Mouse (Mus musculus) limb, embryonic 12.5 days (tissue): ENCODE data around the gene Dalrd3. TPM values are rescaled to one million over a fixed set of nuclear protein-coding genes. Genes with fewer than 3 reads are reported as not detected.

Source experiments
- ATAC-seq: fragments of 200-750 bp; cut with Nextera tagmentation; 2 replicates; pipeline ENCODE4 v1.8.0; 2017; ENCODE audit warnings: low read depth, moderate TSS enrichment; ENCODE audit not compliant: insufficient number of reproducible peaks, insufficient read depth, low FRiP score, low TSS enrichment
- H3K27ac ChIP-seq: fragments of 300-500 bp; sonication (generic); 2 replicates; pipeline ENCODE4 v1.5.1; 2016; ENCODE audit warnings: mild to moderate bottlenecking, moderate library complexity
- H3K27me3 ChIP-seq: fragments of 300-500 bp; sonication (generic); 2 replicates; pipeline ENCODE4 v1.6.1; 2016; ENCODE audit warnings: mild to moderate bottlenecking, moderate library complexity
- H3K36me3 ChIP-seq: fragments of 300-500 bp; sonication (generic); 2 replicates; pipeline ENCODE4 v1.6.1; 2016; ENCODE audit warnings: mild to moderate bottlenecking, moderate library complexity
- H3K4me1 ChIP-seq: fragments of 300-500 bp; sonication (generic); replicated peaks from 2 replicates; pipeline ENCODE4 v1.6.1; 2016
- H3K4me2 ChIP-seq: fragments of 300-500 bp; sonication (generic); 2 replicates; pipeline ENCODE4 v1.6.1; 2016; ENCODE audit warnings: mild to moderate bottlenecking, moderate library complexity
- H3K4me3 ChIP-seq: fragments of 300-500 bp; sonication (generic); replicated peaks from 2 replicates; pipeline ENCODE4 v1.5.1; 2016; ENCODE audit warnings: mild to moderate bottlenecking
- H3K9ac ChIP-seq: fragments of 300-500 bp; sonication (generic); replicated peaks from 2 replicates; pipeline ENCODE4 v1.6.1; 2016; ENCODE audit warnings: mild to moderate bottlenecking, moderate library complexity
- H3K9me3 ChIP-seq: fragments of 300-500 bp; sonication (generic); 2 replicates; pipeline ENCODE4 v1.6.1; 2016; ENCODE audit warnings: mild to moderate bottlenecking, moderate library complexity
- WGBS: fragments of 180-500 bp; shearing (Covaris S2); methylation state at CpG from one replicate; pipeline ENCODE4 v1.1.7; 2016; 5-methylcytosine and 5-hydroxymethylcytosine counted together
- polyA plus RNA-seq: library from polyadenylated mRNA; unstranded; fragments of >200 nt; fragmentation: Nextera tagmentation; extraction: Ambion mirVana; gene quantifications from 2 replicates; pipeline ENCODE4 v1.2.1, GENCODE M21; 2016

Gene Dalrd3
- polyA plus RNA-seq, result 197 and 230 TPM in 2 replicates

DNA sequence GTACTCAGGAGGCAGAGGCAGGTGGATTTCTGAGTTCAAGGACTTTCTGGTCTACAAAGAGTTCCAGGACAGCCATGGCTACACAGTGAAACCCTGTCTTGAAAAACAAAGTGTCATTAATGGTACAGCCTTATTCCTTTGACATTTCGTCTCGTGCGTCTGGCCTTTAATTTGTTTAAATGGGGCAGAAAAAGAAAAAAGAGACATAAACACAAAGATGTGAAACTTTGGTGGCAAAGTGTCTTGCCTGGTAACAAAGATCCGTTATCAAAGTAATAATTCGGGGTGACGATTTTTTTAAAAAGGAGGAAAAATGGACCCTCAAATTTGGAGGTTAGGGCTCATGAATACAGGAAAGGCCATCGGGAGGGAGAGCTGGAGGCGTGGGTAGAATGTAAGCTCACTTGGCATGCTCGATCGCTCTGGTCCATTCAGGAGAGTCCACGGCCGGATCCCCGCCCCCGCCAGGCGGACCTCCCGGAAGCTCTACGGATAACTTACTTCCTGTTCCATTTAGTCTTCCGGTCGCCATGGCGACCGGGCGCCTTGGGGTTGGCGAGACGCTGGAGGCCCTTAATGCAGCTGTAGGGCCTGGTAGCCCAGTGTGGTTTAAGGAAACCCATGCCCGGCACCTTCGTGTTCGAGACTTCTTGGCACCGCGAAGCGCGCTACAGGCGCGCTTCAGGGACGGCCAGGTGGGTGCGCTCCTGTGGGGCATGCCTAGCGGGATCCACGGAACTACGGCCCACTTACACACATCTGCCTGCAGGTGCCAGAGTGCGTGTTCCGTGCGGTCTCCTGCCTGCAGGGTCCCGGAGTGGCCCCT, at the start of gene Dalrd3:
Gene Dalrd3, plus strand, starts transcription at position 506 of the 826 bp plus-strand sequence.
- Histone ChIP-seq H3K4me2 (peak within 1 kb of the TSS; percentile 98), H3K9me3 (no peaks in the 10 kb centered on the region), H3K4me1 (peaks cover 47% of the 10 kb centered on the region), H3K4me3 (peak within 1 kb of the TSS; percentile 64), H3K27ac (peak within 1 kb of the TSS; percentile 80), H3K27me3 (no peaks in the 10 kb centered on the region), H3K9ac (peak within 1 kb of the TSS; percentile 57), H3K36me3 (peaks cover 55% of the 10 kb centered on the region)
- ATAC-seq, result peak; percentile 60
- 7% methylated on average over 42 of the region's 42 CpGs for WGBS

DNA sequence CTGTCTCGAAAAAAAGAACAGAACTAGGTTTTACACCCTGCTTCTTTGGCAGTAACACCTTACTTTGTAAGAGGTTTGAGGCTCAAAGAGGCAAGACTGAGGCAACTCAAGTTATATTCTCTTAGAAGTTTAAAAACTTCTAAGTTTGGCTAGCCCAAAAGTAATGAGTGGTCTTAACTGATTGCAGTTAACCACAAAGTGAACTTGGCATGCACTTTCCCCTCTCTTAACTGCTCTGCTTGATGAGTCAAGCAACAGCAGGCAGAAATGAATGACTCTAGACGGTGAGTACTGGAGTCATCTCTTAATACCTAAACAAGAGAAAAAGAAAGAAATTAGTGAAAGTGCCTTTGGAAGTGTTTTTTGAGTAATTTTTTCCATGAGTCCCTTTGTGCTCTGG, 48.1 kb upstream of the Dalrd3 start:
- WGBS, result 88% methylated on average over 2 of the region's 2 CpGs

DNA sequence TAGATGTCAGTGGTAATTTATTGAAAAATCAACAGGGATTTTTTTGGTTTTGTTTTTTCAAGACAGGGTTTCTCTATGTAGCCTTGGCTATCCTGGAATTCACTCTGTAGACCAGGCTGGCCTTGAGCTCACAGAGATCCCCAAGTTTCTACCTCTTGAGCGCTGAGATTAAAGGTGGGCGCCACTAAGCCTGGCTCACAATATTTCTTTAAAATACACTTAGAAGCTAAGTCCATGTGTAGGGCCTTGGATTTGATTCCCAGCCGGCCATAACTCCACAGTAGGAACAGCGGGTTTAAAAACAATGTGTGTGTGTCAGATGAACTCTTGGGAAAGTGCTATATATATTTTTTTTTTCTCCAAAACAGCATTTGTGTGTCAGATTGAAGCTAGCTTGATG, 46.3 kb upstream of the Dalrd3 start:
- Histone ChIP-seq H3K4me2 (no peak overlapping the region), H3K4me3 (no peak overlapping the region), H3K9me3 (no peaks in the 10 kb centered on the region), H3K9ac (no peak overlapping the region), H3K27ac (no peak overlapping the region), H3K27me3 (no peaks in the 10 kb centered on the region), H3K36me3 (peaks cover 33% of the 10 kb centered on the region), H3K4me1 (peaks cover 15% of the 10 kb centered on the region)
- ATAC-seq, result no peak
- 96% methylated on average over 4 of the region's 4 CpGs for WGBS

More for the DNA sequence above, 48.1 kb upstream of the Dalrd3 start:
- Histone ChIP-seq H3K4me3 (no peak overlapping the region), H3K4me2 (no peak overlapping the region), H3K9ac (no peak overlapping the region), H3K27ac (no peak overlapping the region), H3K4me1 (peaks cover 15% of the 10 kb centered on the region), H3K27me3 (no peaks in the 10 kb centered on the region), H3K9me3 (no peaks in the 10 kb centered on the region), H3K36me3 (peaks cover 27% of the 10 kb centered on the region; the same call in 1 of the 2 replicates)
- no peak for ATAC-seq

DNA sequence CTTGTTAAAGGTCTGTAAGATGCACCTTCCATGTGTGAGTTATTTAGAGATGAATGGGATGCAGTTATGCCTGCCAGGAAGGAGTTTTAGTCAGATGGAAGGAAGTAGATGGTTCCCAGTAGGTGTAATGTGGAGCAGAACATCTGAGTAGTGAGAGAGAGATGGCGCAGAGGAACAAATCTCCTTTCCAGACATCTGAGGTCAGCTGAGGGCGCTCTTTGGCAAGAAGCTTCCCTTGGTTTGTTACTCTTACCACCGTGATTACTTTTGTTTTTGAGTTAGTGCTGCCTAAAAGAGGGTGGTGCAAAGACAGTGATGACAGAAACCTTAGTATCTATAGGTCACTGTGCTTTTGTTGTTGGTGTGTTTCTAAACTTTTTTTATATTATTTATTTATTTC, 44.3 kb upstream of the Dalrd3 start:
- Histone ChIP-seq H3K4me3 (no peak overlapping the region), H3K36me3 (peaks cover 48% of the 10 kb centered on the region), H3K27ac (no peak overlapping the region), H3K9me3 (no peaks in the 10 kb centered on the region), H3K9ac (no peak overlapping the region), H3K27me3 (no peaks in the 10 kb centered on the region), H3K4me2 (no peak overlapping the region), H3K4me1 (no peaks in the 10 kb centered on the region)
- no peak for ATAC-seq
- WGBS, result 89% methylated on average over 3 of the region's 3 CpGs

DNA sequence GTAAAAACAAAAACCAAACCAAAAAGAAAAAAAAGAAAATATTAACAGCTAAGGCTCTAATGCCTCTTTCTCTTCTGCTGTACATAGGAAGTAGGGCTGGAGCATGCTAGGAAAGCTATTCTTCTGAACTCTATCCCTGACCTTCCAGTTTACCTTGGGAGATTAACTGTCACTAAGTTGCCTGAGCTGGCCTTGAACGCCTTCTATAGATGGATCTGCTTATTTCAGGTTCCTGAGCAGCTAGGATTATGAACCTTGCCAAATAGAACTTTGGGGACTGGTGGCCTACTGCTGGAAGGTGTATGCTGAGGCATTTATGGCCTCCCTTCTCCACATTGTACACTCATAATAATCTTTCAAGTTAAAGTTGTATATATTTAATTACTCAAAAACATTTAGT, 38.7 kb upstream of the Dalrd3 start:
- Histone ChIP-seq H3K27me3 (no peaks in the 10 kb centered on the region), H3K9ac (no peak overlapping the region), H3K4me1 (no peaks in the 10 kb centered on the region), H3K9me3 (no peaks in the 10 kb centered on the region), H3K4me3 (no peak overlapping the region), H3K27ac (no peak overlapping the region), H3K36me3 (peaks cover 82% of the 10 kb centered on the region), H3K4me2 (no peak overlapping the region)
- 88% methylated on average over 1 of the region's 1 CpGs for WGBS
- ATAC-seq, result no peak

DNA sequence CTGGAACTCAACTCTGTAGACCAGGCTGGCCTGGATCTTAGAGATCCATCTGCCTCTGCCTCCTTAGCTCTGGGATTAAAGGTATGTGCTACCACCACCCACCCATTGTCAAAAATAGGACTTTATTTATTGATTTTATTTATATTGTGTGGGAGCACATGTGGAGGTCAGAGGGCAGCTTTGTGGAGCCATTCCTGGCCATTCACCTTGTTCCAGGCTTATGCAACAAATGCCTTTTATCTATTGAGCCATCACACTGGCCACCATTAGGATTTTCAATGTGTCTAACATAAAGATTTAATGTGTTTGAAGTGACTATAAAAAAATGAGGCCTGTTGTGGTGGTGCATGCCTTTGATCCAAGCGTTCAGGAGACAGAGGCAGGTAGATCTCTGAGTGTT, 38.2 kb upstream of the Dalrd3 start:
- WGBS, result 88% methylated on average over 1 of the region's 1 CpGs
- Histone ChIP-seq H3K9me3 (no peaks in the 10 kb centered on the region), H3K36me3 (peaks cover 87% of the 10 kb centered on the region)

DNA sequence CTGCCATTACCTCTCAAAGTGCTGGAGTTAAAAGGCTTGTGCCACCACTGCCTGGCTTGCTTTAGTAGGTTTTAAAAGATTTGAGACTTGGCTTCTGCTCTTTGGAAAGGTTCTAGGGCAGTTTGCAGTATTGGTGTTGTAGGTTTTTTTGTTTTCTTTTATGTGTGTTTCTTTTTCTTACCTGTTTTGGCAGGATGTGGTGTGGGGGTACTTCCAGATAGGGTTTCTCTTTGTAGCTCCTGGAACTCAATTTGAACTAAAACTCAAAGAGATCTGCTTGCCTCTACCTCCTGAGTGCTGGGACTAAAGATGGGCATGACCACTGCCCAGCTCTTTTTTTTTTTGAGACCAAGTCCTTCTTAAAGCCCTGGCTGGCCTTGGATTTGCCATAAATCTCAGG, 28.8 kb upstream of the Dalrd3 start:
- H3K27ac ChIP-seq, result no peak overlapping the region
- H3K4me1 ChIP-seq, result no peaks in the 10 kb centered on the region
- H3K9me3 ChIP-seq, result no peaks in the 10 kb centered on the region
- ATAC-seq, result no peak
- peaks cover 93% of the 10 kb centered on the region for H3K36me3 ChIP-seq
- H3K27me3 ChIP-seq, result no peaks in the 10 kb centered on the region
- no peak overlapping the region for H3K9ac ChIP-seq
- no peak overlapping the region for H3K4me2 ChIP-seq
- H3K4me3 ChIP-seq, result no peak overlapping the region

More for the DNA sequence above, 38.2 kb upstream of the Dalrd3 start:
- Histone ChIP-seq H3K9ac (no peak overlapping the region), H3K4me3 (no peak overlapping the region), H3K4me2 (no peak overlapping the region), H3K27me3 (no peaks in the 10 kb centered on the region), H3K4me1 (no peaks in the 10 kb centered on the region), H3K27ac (no peak overlapping the region)
- no peak for ATAC-seq

DNA sequence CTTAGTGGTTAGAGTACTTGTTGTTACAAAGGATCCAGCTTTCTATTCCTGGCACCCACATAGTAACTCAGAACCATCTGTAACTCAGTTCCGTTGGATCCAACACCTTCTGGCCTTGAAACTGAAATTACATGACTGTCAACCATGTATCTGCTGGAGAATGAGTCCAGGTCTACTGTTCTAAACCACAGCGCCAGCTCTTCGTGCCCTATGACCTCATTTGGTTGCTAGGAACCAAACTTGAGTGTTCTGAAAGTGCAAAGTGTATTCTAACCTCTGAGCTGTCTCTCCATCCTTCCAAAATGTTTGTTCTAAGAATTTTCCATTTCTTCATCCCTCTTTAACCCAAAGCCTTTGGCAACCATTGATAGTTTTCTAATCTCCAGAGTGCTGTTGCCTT, 23.7 kb upstream of the Dalrd3 start:
- Histone ChIP-seq H3K27ac (no peak overlapping the region), H3K36me3 (peaks cover 94% of the 10 kb centered on the region), H3K9ac (no peak overlapping the region), H3K4me2 (no peak overlapping the region), H3K4me3 (no peak overlapping the region), H3K27me3 (no peaks in the 10 kb centered on the region), H3K9me3 (no peaks in the 10 kb centered on the region), H3K4me1 (no peaks in the 10 kb centered on the region)
- 93% methylated on average over 3 of the region's 3 CpGs for WGBS
- ATAC-seq, result no peak

DNA sequence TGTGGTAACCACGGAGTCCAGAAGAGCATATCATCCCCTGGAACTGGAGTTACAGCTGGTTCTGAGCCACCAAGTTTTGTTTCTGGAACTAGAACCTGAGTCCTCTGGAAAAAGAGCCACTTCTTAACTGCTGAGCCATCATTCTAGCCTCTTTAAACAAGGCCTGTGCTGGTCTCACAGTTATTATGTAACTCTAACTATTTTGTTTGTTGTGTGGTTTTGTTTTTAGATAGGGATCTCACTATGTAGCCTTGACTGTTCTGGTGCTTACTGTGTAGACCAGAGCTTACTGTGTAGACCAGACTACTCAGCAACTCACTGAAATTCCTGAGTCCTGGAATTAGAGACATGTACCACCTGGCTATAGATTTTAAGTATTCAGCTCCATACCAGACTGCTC, 22.8 kb upstream of the Dalrd3 start:
- no peaks in the 10 kb centered on the region for H3K9me3 ChIP-seq
- H3K9ac ChIP-seq, result no peak overlapping the region
- no peak overlapping the region for H3K27ac ChIP-seq
- no peak overlapping the region for H3K4me2 ChIP-seq
- H3K4me1 ChIP-seq, result no peaks in the 10 kb centered on the region
- no peak overlapping the region for H3K4me3 ChIP-seq
- H3K27me3 ChIP-seq, result no peaks in the 10 kb centered on the region
- H3K36me3 ChIP-seq, result peaks cover 93% of the 10 kb centered on the region
- 97% methylated on average over 1 of the region's 1 CpGs for WGBS
- no peak for ATAC-seq

DNA sequence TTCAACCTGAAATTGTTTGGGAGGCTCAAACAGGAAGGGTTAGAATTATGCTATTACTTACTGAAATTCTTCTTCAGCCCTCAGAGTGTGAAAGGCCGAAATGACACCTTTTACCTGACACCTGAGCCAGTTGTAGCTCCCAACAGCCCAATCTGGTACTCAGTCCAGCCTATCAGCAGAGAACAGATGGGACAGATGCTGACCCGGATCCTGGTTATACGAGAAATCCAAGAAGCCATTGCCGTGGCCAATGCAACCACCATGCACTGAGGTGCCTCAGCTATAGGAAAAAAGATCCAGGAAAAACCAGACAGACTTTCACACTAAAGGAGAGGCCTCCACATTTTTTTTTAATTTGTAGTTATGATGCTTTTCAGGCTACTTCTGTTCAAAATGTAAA, 10.5 kb upstream of the Dalrd3 start:
- ATAC-seq, result no peak
- WGBS, result 91% methylated on average over 4 of the region's 4 CpGs
- H3K4me3 ChIP-seq, result no peak overlapping the region
- H3K27ac ChIP-seq, result 0 out of 2 replicates have a peak overlapping the region, but pooled peaks have one; percentile 7
- peaks cover 9% of the 10 kb centered on the region for H3K4me1 ChIP-seq
- no peaks in the 10 kb centered on the region for H3K9me3 ChIP-seq
- peaks cover 83% of the 10 kb centered on the region for H3K36me3 ChIP-seq
- H3K27me3 ChIP-seq, result no peaks in the 10 kb centered on the region
- H3K9ac ChIP-seq, result no peak overlapping the region
- H3K4me2 ChIP-seq, result no peak overlapping the region

DNA sequence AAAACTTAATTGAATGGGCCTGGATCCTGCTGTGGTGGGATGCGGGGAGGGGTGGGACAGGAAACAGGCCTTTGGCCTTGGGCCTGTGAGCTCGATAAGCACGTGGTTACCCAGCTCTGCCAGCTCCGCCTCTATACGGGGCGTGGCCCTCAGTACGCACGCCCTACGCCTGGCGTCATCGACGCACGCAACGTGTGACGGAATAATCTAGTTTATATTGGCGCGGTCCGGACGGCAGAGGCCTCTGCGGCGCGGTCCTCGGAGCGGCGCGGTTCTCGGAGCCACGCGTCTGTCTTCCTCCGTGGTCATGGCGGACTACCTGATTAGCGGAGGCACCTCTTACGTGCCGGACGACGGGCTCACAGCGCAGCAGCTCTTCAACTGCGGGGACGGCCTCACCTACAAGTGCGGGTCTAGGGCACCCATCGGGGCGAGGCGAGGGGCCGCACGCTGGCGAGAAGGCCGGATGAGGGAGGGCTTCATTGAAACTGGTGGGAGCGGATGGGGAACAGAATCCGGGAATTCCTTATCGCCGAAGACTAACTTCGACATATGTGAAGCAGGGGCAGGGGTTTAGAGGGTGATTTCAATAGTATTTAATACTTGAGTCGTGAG, 9.4 kb upstream of the Dalrd3 start, which contains the start of gene Impdh2:
Gene Impdh2, plus strand, starts transcription at position 60 of the 615 bp plus-strand sequence.
- H3K4me1 ChIP-seq, result peaks cover 9% of the 10 kb centered on the region
- H3K27ac ChIP-seq, result peak within 1 kb of the TSS; percentile 69
- peak within 1 kb of the TSS; percentile 87 for H3K4me2 ChIP-seq
- H3K9ac ChIP-seq, result peak within 1 kb of the TSS; percentile 71
- H3K36me3 ChIP-seq, result peaks cover 83% of the 10 kb centered on the region
- no peaks in the 10 kb centered on the region for H3K27me3 ChIP-seq
- peak; percentile 96 for ATAC-seq
- under 1% methylated on average over 53 of the region's 53 CpGs for WGBS
- H3K9me3 ChIP-seq, result no peaks in the 10 kb centered on the region
- H3K4me3 ChIP-seq, result peak within 1 kb of the TSS; percentile 55
